Mouse (Mus musculus): Measurements from ENCODE around the gene Ttc9b. TPM values are rescaled to one million over a fixed set of nuclear protein-coding genes. Genes with fewer than 3 reads are reported as not detected.

Gene Ttc9b
- polyA plus RNA-seq, 1 experiment = 0.22 TPM

DNA sequence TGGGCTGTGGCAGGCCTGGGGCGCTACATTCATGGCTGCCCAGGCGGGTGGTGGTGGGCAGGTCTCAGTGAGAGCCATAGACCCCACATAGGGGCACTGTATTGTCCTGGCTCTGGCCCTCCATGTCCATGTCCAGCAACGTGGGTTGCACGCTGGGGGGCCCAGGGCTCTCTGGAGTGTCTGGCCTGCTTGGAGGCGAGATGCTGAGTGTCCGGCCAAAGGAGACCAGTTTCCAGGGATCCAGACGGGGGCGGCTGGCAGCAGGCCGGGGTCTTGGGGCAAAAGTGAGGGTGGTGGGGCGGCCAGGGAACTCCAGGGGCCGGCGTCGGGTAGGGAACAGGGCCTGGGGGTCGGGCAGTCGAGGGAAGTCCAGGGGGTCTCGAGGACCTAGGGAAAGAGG lies 2.9 kb downstream of the Ttc9b start:
- H3K27me3 ChIP-seq (ENCODE audit: control insufficient read depth, insufficient read depth, low read length) = peaks cover 22% of the 10 kb centered on the region
- no peaks in the 10 kb centered on the region for H3K36me3 ChIP-seq (ENCODE audit: control insufficient read depth, insufficient read depth, low read length)
- H3K27ac ChIP-seq (ENCODE audit: insufficient read depth, low read depth, low read length) = no peak overlapping the region
- TF ChIP-seq POLR2A (IDR thresholded peaks at IDR 0.05; ENCODE audit: low read depth, low read length) (no peak), CTCF (IDR thresholded peaks at IDR 0.05; ENCODE audit: extremely low read depth, insufficient read length, insufficient replicate concordance, low read depth, low read length) (no peak)
- 91% methylated on average over 16 of the region's 16 CpGs for WGBS
- H3K4me3 ChIP-seq (ENCODE audit: low read depth, low read length) = no peak overlapping the region
- no peaks in the 10 kb centered on the region; the same call in 1 of the 2 replicates for H3K4me1 ChIP-seq (ENCODE audit: control insufficient read depth, insufficient read depth, insufficient read length, low read length)

DNA sequence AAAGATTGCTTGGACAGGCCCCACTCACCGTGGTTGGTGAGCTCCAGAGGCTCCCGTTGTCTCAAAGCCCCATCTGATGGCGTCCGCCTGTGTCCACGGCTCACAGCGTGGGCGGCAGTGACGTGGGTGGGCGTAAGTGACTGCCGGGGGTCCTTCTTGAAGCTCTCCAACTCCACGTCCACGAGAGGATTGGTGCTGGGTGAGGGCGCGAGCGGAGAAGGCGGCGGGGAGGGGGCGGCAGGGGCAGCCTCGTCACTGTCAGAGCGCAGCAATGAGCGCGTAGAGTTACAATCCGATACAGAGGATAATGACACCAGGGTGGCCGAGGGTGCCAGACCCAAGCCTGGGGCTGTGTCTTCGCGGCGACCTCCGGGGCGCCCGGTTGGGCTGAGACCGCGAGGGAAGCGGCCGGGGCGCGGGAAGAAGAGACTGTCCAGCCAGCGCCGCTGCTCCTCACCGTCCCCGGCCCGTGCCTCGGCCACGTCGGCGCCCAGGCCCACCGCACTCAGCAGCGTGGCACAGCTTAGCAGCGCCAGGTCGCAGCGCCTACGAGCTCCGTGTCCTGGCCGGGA lies 4.2 kb downstream of the Ttc9b start:
- no peaks in the 10 kb centered on the region; the same call in 1 of the 2 replicates for H3K4me1 ChIP-seq (ENCODE audit: control insufficient read depth, insufficient read depth, insufficient read length, low read length)
- H3K27ac ChIP-seq (ENCODE audit: insufficient read depth, low read depth, low read length) = no peak overlapping the region
- TF ChIP-seq POLR2A (IDR thresholded peaks at IDR 0.05; ENCODE audit: low read depth, low read length) = no peak
- no peak for TF ChIP-seq CTCF (IDR thresholded peaks at IDR 0.05; ENCODE audit: extremely low read depth, insufficient read length, insufficient replicate concordance, low read depth, low read length)
- 52% methylated on average over 53 of the region's 53 CpGs for WGBS
- no peaks in the 10 kb centered on the region for H3K36me3 ChIP-seq (ENCODE audit: control insufficient read depth, insufficient read depth, low read length)
- H3K4me3 ChIP-seq (ENCODE audit: low read depth, low read length) = no peak overlapping the region
- peaks cover 21% of the 10 kb centered on the region for H3K27me3 ChIP-seq (ENCODE audit: control insufficient read depth, insufficient read depth, low read length)

DNA sequence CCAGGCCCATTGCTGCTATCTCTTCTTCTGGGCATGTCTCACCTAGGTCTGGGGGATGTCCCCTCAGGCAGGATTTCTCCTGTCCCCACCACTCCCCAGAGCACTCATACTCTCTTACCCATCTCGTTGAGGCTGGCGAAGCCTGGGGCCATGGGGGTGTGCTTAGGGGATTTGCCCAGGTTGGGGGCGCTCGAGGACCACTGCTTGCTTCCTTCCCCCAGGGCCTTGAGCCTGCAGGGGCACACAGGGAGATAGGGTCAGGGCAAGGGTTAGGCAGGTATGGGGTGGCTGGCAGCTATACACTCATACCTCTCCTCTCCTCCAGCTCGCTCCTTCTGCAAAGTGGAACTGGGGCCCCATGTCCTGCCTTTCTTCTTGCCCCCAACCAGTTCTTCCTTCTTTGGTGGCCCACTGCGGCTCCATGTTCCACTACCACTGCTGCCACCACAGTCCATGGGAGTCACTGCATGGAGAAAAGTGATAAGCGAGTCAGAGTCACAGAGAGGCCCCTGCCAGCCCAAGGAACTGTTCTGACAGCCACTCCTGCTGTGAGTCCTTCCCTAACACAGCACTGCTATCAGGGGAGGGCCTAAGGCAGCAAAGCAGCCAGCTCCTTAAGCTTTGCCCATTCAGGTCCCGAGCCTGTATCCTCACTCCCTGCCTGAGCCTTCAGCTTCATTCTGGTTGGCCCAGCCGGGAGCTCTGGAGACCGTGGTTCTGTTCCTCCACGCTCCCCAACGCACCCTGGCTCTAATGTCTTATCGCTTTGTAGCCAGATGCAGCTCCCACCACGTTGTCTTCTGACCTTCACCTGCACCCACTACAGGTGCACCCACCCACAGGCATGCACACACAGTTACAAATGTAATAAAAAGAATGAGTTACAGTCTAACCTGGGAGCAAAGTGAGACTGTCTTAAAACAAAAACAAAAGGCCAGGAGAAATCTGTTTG lies 5.3 kb downstream of the Ttc9b start:
- Histone ChIP-seq H3K4me1 (ENCODE audit: control insufficient read depth, insufficient read depth, insufficient read length, low read length) (no peaks in the 10 kb centered on the region; the same call in 1 of the 2 replicates), H3K4me3 (ENCODE audit: low read depth, low read length) (no peak overlapping the region), H3K27me3 (ENCODE audit: control insufficient read depth, insufficient read depth, low read length) (peaks cover 10% of the 10 kb centered on the region), H3K27ac (ENCODE audit: insufficient read depth, low read depth, low read length) (no peak overlapping the region), H3K36me3 (ENCODE audit: control insufficient read depth, insufficient read depth, low read length) (no peaks in the 10 kb centered on the region)
- TF ChIP-seq CTCF (IDR thresholded peaks at IDR 0.05; ENCODE audit: extremely low read depth, insufficient read length, insufficient replicate concordance, low read depth, low read length) (no peak), POLR2A (IDR thresholded peaks at IDR 0.05; ENCODE audit: low read depth, low read length) (no peak)
- 65% methylated on average over 14 of the region's 14 CpGs for WGBS

DNA sequence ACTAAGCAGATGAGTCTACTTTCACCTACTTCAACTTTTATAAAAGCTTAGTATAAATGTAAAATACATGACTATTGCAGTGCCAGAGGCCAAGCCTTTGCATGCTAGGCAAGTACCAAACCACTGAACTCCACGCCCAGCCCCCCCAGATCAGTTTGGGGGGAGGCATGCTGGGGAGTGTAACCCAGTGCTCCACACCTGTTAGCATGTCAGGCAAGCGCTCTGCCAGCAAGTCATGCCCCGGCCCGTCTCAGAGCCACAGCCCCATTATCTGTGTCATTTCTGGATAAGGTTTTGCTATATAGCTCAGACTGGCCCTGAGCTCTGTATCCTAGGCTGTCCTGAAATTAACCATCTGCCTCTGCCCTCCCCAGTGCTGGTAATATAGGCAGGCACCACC lies 8.3 kb downstream of the Ttc9b start:
- no peaks in the 10 kb centered on the region for H3K4me1 ChIP-seq (ENCODE audit: control insufficient read depth, insufficient read depth, insufficient read length, low read length)
- H3K4me3 ChIP-seq (ENCODE audit: low read depth, low read length) = no peak overlapping the region
- 85% methylated on average over 4 of the region's 4 CpGs for WGBS
- H3K36me3 ChIP-seq (ENCODE audit: control insufficient read depth, insufficient read depth, low read length) = no peaks in the 10 kb centered on the region
- TF ChIP-seq CTCF (IDR thresholded peaks at IDR 0.05; ENCODE audit: extremely low read depth, insufficient read length, insufficient replicate concordance, low read depth, low read length) (no peak), POLR2A (IDR thresholded peaks at IDR 0.05; ENCODE audit: low read depth, low read length) (no peak)
- H3K27me3 ChIP-seq (ENCODE audit: control insufficient read depth, insufficient read depth, low read length) = no peaks in the 10 kb centered on the region
- H3K27ac ChIP-seq (ENCODE audit: insufficient read depth, low read depth, low read length) = no peak overlapping the region

DNA sequence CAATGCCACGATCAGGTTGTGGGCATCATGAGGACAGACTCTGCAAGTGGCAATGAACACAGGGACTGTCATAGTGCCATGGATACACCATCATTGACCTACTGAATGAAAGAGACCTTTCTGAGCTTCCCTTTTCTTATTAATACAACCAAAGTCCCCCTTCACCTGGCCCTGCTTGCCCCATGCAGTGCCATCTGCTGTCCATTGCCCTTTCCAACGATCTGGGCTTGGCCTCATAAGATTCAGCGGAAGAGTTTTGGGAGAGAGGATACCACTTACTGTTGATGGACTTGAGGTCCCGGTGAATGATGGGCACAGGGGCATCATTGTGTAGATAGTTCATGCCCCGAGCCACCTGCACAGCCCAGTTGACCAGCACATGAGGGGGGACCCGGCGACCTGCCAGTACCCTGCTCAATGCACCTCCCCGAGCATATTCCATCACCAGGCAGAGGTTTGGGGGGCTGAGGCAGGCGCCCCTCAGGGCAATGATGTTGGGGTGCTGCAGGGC lies 19.4 kb downstream of the Ttc9b start:
- Histone ChIP-seq H3K4me3 (ENCODE audit: low read depth, low read length) (peak overlapping the region; percentile 84), H3K27ac (ENCODE audit: insufficient read depth, low read depth, low read length) (no peak overlapping the region), H3K4me1 (ENCODE audit: control insufficient read depth, insufficient read depth, insufficient read length, low read length) (peaks cover 14% of the 10 kb centered on the region), H3K27me3 (ENCODE audit: control insufficient read depth, insufficient read depth, low read length) (no peaks in the 10 kb centered on the region), H3K36me3 (ENCODE audit: control insufficient read depth, insufficient read depth, low read length) (no peaks in the 10 kb centered on the region)
- WGBS = 45% methylated on average over 9 of the region's 9 CpGs
- no peak for TF ChIP-seq CTCF (IDR thresholded peaks at IDR 0.05; ENCODE audit: extremely low read depth, insufficient read length, insufficient replicate concordance, low read depth, low read length)
- no peak for TF ChIP-seq POLR2A (IDR thresholded peaks at IDR 0.05; ENCODE audit: low read depth, low read length)

DNA sequence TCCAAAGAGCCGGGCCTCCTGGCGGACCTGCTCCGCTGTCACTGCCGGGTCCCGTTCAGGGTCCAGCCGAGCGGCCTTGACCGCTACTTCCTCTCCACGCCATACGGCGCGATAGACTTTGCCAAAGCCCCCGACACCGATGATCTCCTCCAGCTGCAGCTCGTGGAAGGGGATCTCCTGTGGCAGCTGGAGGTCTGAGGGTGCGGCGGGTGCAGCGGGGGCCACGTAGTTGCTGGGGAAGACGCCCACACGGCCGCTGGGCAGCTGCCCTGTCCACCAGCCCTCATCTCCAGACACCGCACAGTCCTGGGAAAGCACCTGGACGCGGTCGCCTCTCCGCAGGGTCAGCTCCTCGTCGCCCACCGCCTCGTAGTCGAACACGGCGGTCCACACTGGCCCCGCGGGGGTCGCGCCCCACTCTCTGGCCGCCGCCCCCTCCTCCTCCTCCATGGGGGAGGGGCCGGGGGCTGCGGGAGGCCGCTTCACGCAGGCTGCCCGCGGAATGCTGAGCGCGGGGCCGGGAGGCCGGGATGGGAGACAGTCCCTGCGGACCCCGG lies 19.9 kb downstream of the Ttc9b start:
- under 1% methylated on average over 51 of the region's 52 CpGs for WGBS
- H3K4me3 ChIP-seq (ENCODE audit: low read depth, low read length) = peak overlapping the region; percentile 84

DNA sequence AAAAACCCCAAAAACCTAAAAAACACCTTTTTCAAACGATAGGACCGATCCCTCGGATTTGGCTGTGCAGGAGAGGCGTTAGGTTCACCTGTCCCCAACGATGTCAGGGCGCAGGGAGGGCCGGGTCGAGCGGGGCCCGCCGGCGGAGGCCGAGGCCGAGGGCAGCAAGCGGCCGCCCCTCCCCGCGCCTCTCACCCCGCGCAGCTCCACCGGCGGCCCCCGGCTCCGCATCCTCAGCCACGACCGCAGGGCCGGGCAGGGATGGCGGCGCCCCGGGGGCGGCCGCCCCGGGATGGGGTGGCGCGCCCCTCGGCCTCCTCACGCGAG lies 20.4 kb downstream of the Ttc9b start:
- no peaks in the 10 kb centered on the region for H3K27me3 ChIP-seq (ENCODE audit: control insufficient read depth, insufficient read depth, low read length)
- WGBS = 1% methylated on average over 36 of the region's 38 CpGs
- H3K4me3 ChIP-seq (ENCODE audit: low read depth, low read length) = peak overlapping the region; percentile 84
- peaks cover 14% of the 10 kb centered on the region for H3K4me1 ChIP-seq (ENCODE audit: control insufficient read depth, insufficient read depth, insufficient read length, low read length)
- H3K36me3 ChIP-seq (ENCODE audit: control insufficient read depth, insufficient read depth, low read length) = no peaks in the 10 kb centered on the region
- H3K27ac ChIP-seq (ENCODE audit: insufficient read depth, low read depth, low read length) = no peak overlapping the region
- no peak for TF ChIP-seq CTCF (IDR thresholded peaks at IDR 0.05; ENCODE audit: extremely low read depth, insufficient read length, insufficient replicate concordance, low read depth, low read length)
- no peak for TF ChIP-seq POLR2A (IDR thresholded peaks at IDR 0.05; ENCODE audit: low read depth, low read length)

More for the DNA sequence above, 19.9 kb downstream of the Ttc9b start:
- Histone ChIP-seq H3K27ac (ENCODE audit: insufficient read depth, low read depth, low read length) (no peak overlapping the region), H3K36me3 (ENCODE audit: control insufficient read depth, insufficient read depth, low read length) (no peaks in the 10 kb centered on the region), H3K4me1 (ENCODE audit: control insufficient read depth, insufficient read depth, insufficient read length, low read length) (peaks cover 14% of the 10 kb centered on the region), H3K27me3 (ENCODE audit: control insufficient read depth, insufficient read depth, low read length) (no peaks in the 10 kb centered on the region)
- TF ChIP-seq CTCF (IDR thresholded peaks at IDR 0.05; ENCODE audit: extremely low read depth, insufficient read length, insufficient replicate concordance, low read depth, low read length) (no peak), POLR2A (IDR thresholded peaks at IDR 0.05; ENCODE audit: low read depth, low read length) (no peak)

Data from small intestine, adult 2 months (tissue).